Mouse (Mus musculus) B cell, adult 62 days (primary cell): ENCODE measurements around the gene Taco1. TPM values are rescaled to one million over a fixed set of nuclear protein-coding genes. Genes with fewer than 3 reads are reported as not detected.

Experiments
- total RNA-seq: library from RNA; stranded (reverse); gene quantifications from 4 replicates; pipeline ENCODE4 v1.2.4, GENCODE M21; 2023

Gene Taco1
- 6.9 to 9.6 TPM (median 8.7 TPM) in 4 replicates for total RNA-seq

GRCm38 (mm10) chr11:106065923-106066571 is at the start of gene Taco1:
Gene Taco1 (plus strand): TSS chr11:106066061.

GRCm38 (mm10) chr11:106036548-106037417 is 29.1 kb upstream of the Taco1 start, which contains the start of gene Dcaf7:
Gene Dcaf7 (plus strand): TSS chr11:106036872.

GRCm38 (mm10) chr11:106083708-106084701 is 18.1 kb downstream of the Taco1 start, which contains the start of gene Map3k3:
Gene Map3k3 (plus strand): TSS chr11:106084613.

Other genes with a start within 250 kb of the Taco1 start
- gene Cyb561, start 112.7 kb upstream of the Taco1 start, total RNA-seq: 0.39 TPM in 1 of 4 replicates, not detected in the others
- 0.15 to 0.25 TPM (median 0.18 TPM) in 3 of 4 replicates, not detected in the other for gene Ace, start 98.1 kb upstream of the Taco1 start, total RNA-seq
- gene Ace3, start 71.4 kb upstream of the Taco1 start, total RNA-seq: not detected in 4 replicates
- gene Kcnh6, start 57.9 kb upstream of the Taco1 start, total RNA-seq: 0.16 to 0.35 TPM (median 0.21 TPM) in 3 of 4 replicates, not detected in the other
- 68.4 to 70.5 TPM (median 68.9 TPM) in 4 replicates for gene Dcaf7, start 29.2 kb upstream of the Taco1 start, total RNA-seq
- 123 to 133 TPM (median 131 TPM) in 4 replicates for gene Map3k3, start 18.6 kb downstream of the Taco1 start, total RNA-seq
- 6.0 to 12.4 TPM (median 8.7 TPM) in 4 replicates for gene Gm10840, start 94.8 kb downstream of the Taco1 start, total RNA-seq
- gene Limd2, start 94.8 kb downstream of the Taco1 start, total RNA-seq: 449 to 469 TPM (median 459 TPM) in 4 replicates
- gene Strada, start 136.1 kb downstream of the Taco1 start, total RNA-seq: 40.6 to 45.5 TPM (median 44.0 TPM) in 4 replicates
- gene Ccdc47, start 150.3 kb downstream of the Taco1 start, total RNA-seq: 34.5 to 46.0 TPM (median 40.2 TPM) in 4 replicates
- 62.9 to 70.1 TPM (median 66.8 TPM) in 4 replicates for gene Ddx42, start 150.9 kb downstream of the Taco1 start, total RNA-seq
- 56.4 to 76.1 TPM (median 69.5 TPM) in 4 replicates for gene Ftsj3, start 190.0 kb downstream of the Taco1 start, total RNA-seq
- 48.0 to 55.8 TPM (median 52.8 TPM) in 4 replicates for gene Psmc5, start 190.1 kb downstream of the Taco1 start, total RNA-seq
- 139 to 173 TPM (median 145 TPM) in 4 replicates for gene Smarcd2, start 206.9 kb downstream of the Taco1 start, total RNA-seq
- gene Tcam1, start 210.6 kb downstream of the Taco1 start, total RNA-seq: 0.32 to 0.42 TPM (median 0.41 TPM) in 3 of 4 replicates, not detected in the other
- gene Gh, start 235.8 kb downstream of the Taco1 start, total RNA-seq: 8.6 to 12.0 TPM (median 11.0 TPM) in 4 replicates
- gene Cd79b, start 248.7 kb downstream of the Taco1 start, total RNA-seq: 1,261 to 1,403 TPM (median 1,279 TPM) in 4 replicates